Mouse (Mus musculus) thymus, adult 2 months (tissue): Measurements from ENCODE around the gene Prkag2.

ENCODE experiments used
- CTCF ChIP-seq: fragments of 200-500 bp; IDR thresholded peaks from 2 replicates; pipeline ENCODE4 v1.5.1; 2012; ENCODE audit warnings: mild to moderate bottlenecking, control low read depth, low read length, moderate library complexity, borderline replicate concordance; ENCODE audit not compliant: control insufficient read depth, poor library complexity, insufficient read depth; ENCODE audit errors: extremely low read depth
- POLR2A ChIP-seq: fragments of 200-500 bp; IDR thresholded peaks from 2 replicates; pipeline ENCODE4 v1.6.1; 2012; ENCODE audit warnings: mild to moderate bottlenecking, low read length, control low read depth, moderate library complexity; ENCODE audit not compliant: control insufficient read depth, poor library complexity, insufficient read depth; ENCODE audit errors: extremely low read depth

GRCm38 (mm10) chr5:24861449-24861930, 239.0 kb downstream of the Prkag2 start:
- TF ChIP-seq POLR2A (no peak), CTCF (no peak)
